Mouse (Mus musculus) adrenal gland, postnatal 36 days (tissue): ENCODE measurements around the gene Ezh1. TPM values are rescaled to one million over a fixed set of nuclear protein-coding genes. Genes with fewer than 3 reads are reported as not detected.

ENCODE experiments used
- DNase-seq, 2 experiments: peaks; one replicate each; pipeline ENCODE4 v3.0.0; 2021; ENCODE audit warnings: mixed read lengths in 1 of 2
- total RNA-seq, 2 experiments: library from RNA; stranded (reverse); gene quantifications; 2 replicates each; pipeline ENCODE4 v1.2.3; 2021

The Ezh1 gene
- total RNA-seq, 2 experiments from 2014 or later = 30.0 to 37.7 TPM

DNA sequence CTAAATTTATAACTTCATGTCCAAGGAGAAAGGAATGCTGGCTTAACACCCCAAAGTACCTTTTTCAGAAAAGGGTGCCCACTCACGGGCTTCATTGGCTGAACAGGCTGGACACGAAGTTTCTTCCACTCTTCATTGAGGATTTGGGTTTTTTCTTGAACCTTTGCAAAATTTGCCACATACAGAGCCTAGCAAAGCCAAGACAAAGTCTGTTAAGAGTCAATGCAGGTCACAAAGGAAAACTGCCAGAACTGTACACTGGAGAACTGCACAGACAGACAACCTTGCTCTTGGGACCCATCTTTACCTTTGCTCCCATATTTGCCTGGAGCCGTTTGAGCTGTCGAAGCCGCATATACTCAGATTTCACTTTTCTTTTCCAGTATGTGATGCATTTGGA, 9.3 kb downstream of the Ezh1 start:
- no peak for DNase-seq

GRCm38 (mm10) chr11:101211970-101212369, 14.3 kb downstream of the Ezh1 start:
- peak in 1 of 2 experiments; percentile 20 for DNase-seq

GRCm38 (mm10) chr11:101200986-101201385, 25.3 kb downstream of the Ezh1 start:
- peak; percentile 28 to 43 for DNase-seq

GRCm38 (mm10) chr11:101199555-101199954, 26.7 kb downstream of the Ezh1 start:
- no peak for DNase-seq

DNA sequence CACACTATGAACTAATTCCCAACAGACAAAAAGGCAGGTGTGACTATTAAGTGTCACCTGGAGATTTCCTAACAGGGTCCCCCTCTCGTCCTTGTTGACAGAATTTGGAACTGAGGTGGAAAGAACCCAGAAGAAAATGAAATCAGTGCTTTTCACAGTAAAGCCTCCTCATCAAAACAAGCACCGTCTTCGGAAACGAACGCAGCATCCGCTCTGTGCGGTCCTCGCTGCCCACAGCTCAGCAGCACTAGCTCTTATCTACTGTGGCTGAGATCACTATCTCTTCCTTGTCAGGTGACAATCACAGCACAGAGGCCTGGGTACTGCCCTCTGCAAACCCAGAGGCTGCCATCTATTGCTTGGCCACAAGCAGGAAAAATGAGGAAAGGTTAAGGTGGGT, 30.1 kb downstream of the Ezh1 start:
- DNase-seq = no peak

DNA sequence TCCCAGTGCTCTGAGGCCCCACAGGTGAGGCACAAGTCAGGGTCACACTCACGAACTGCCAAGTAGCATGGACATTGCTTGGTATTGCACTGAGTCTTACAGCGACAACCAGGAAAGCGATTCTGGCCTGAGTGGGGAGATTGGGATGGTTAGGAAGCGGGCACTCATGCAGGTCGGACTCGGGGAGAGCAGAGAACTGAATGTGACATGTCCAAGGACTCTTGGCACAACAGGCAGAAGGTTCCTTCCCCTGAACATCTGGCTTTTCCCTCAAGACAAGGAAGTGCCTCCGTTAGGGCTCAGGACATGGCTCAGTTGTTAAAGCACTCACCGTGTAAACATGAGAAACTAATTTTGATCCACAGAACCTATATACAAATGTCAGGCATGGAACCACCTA, 30.7 kb downstream of the Ezh1 start:
- DNase-seq = no peak

DNA sequence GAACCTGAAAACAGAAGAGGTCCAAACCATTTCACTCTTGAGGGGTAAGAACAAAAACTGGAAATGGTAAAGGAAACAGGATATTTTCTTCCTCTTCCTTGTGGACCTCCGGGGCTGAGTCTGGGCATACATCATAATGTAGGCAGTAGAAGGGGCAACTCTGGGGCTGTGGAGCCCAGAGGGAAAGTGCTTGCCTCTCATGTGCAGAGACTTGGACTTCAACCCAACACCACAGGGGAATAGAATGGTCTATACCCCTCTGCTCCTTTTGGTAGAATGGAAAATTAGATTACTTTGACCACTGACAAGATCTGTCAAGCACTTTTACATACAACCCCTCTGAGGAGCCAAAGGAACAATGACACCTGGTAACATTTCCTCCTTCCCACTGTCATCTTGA, 31.2 kb downstream of the Ezh1 start:
- DNase-seq = no peak

- DNase-seq = no peak
Measured at GRCm38 (mm10) chr11:101194643-101195042, 31.6 kb downstream of the Ezh1 start.

DNA sequence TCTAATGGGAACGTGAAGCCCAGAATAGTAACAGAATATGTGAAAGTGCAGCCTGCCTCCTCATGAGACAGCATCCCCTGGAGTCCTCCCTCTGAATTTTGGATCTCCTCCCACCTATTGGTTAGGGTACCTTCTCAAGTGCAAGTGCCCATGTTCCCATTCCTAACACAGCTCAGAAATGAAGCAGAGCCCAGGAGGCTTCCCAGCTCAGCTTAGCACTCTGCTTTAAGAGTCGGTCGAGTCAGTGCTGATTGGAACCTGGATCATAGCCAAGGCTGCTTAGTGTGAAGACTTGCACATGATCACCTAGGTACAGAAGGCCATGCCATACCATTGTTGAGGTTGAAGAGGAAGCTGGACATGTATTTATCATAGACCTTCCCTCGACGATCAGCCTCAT, 32.1 kb downstream of the Ezh1 start:
- DNase-seq = no peak

GRCm38 (mm10) chr11:101193076-101193475, 33.2 kb downstream of the Ezh1 start:
- DNase-seq = no peak

DNA sequence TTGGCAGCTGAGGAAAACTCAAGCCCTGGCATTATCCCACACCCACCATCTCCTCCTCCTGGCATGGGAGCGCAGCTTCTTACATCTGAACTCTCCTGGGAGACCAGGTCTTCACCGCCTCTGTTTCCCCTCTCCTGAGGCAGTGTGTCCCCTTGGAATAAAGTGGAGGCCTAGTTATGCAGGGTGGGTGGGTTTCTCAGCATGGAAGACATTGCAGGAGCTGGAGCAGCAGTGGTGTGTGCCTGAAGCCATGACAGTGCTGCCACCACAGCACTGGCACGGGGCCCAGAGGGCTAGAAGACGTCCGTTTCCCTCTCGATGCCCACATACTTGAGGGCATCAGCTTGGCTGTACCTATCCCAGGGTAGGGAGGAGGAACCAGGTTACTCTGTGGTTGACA, 33.6 kb downstream of the Ezh1 start:
- DNase-seq = no peak

DNA sequence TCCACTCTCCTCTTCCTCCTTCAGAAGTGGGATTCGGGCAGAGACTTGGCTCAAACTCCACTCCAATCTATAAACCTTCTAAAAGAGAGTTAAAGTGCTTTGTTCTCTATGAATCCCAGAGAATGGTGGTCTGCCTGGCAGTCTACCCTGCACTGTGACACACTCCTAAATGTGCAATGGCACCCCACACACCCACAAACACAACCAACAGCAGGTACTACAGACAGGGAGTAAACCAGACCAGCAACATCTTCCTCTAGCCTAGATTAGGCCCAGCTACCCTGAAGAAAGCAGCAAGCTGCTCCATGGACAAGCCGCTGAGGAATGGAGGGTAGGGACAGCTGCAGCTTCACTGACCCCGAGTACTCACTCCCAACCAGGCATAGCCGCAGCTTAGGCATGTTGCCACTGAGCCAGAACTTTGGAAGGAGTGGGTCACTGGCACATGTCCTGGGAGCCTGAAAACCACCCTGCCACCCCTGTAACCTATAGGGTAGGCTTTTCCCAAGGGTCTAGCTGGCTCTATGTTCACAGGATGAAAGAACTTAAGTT, 34.3 kb downstream of the Ezh1 start:
- DNase-seq = no peak

GRCm38 (mm10) chr11:101190913-101191907, 35.1 kb downstream of the Ezh1 start:
- no peak for DNase-seq

- no peak for DNase-seq
Measured at GRCm38 (mm10) chr11:101190181-101190912, 35.9 kb downstream of the Ezh1 start.

DNA sequence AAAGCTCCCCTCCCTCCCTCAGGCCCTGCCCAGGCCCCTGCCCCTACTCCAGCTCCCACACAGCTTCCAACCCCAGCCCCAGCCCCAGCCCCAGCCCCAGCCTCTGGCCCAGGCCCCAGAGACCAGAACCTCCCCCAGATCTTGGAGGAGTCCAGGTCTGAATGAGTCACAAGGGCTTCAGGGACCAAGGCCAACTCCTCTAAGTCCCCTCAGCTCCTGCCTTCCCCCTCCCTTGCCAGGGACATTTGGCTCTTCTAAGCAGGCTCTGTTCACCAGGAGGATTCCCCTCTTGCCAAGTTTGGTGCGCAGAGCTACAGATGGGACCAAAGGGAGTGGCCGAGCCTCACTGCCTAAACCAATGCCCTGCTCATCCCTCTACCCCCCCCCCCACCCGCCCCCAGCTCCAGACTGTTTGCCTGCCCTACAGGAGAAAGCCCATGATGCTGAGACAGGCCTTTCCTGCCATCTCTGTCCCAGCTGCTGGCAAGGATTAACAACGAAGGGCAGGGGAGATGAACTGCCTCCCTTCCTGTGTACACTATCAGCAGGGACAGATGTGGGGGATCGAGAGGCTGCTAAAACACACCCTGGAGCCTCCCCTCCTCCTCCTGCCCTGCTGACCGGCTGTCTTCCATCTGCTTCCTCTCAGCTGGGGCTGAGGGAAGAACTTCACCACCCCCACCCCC, 36.6 kb downstream of the Ezh1 start:
- peak; percentile 75 to 84 for DNase-seq

- no peak for DNase-seq
Measured at GRCm38 (mm10) chr11:101188166-101188805, 38.0 kb downstream of the Ezh1 start.

GRCm38 (mm10) chr11:101187541-101187940, 38.7 kb downstream of the Ezh1 start:
- DNase-seq = no peak

- no peak for DNase-seq
Measured at GRCm38 (mm10) chr11:101186526-101187247, 39.6 kb downstream of the Ezh1 start.

DNA sequence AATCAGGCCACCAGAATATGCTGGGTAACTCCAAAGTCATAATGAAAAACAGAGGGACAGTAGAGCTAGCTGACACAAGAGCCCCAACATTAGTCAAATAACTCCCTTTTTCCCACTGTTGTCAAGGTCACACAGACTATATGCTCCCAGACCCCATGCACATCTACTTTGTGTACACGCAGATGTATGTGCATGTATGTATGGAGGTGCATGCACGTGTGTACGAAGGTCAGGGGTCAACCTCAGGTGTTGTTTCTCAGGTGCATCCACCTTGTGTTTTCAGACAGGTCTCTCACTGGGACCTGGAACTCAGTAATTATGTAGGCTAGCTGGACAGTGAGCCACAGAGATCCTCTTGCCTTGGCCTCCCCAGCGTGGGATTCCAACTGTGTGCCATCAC, 40.8 kb downstream of the Ezh1 start:
- no peak for DNase-seq

- no peak for DNase-seq
Measured at GRCm38 (mm10) chr11:101184984-101185383, 41.3 kb downstream of the Ezh1 start.
